Mouse (Mus musculus) c-Kit-positive CD71-positive TER-119-negative erythroid progenitor cells, embryonic 14.5 days (primary cell): ENCODE results near the gene Myo5c.
A peak's percentile ranks its signal among the peaks of the same experiment; 100 is the strongest.

Source experiments
- DNase-seq: peaks from one replicate; pipeline ENCODE4 v3.0.0-alpha.2; 2013; ENCODE audit warnings: low read depth

The Myo5c gene

GRCm38 (mm10) chr9:75282179-75282578 is 50.4 kb downstream of the Myo5c start:
- no peak for DNase-seq

- peak; percentile 28 for DNase-seq
Observed at GRCm38 (mm10) chr9:75282830-75283229, 51.0 kb downstream of the Myo5c start.

GRCm38 (mm10) chr9:75283636-75284035 is 51.8 kb downstream of the Myo5c start:
- no peak for DNase-seq

GRCm38 (mm10) chr9:75285363-75285762 is 53.5 kb downstream of the Myo5c start:
- DNase-seq, result no peak

- no peak for DNase-seq
Observed at GRCm38 (mm10) chr9:75287636-75288035, 55.8 kb downstream of the Myo5c start.

GRCm38 (mm10) chr9:75289545-75289944 is 57.7 kb downstream of the Myo5c start:
- DNase-seq, result peak; percentile 27

- peak; percentile 40 for DNase-seq
Observed at GRCm38 (mm10) chr9:75299342-75299741, 67.5 kb downstream of the Myo5c start.

- no peak for DNase-seq
Observed at GRCm38 (mm10) chr9:75303033-75303432, 71.2 kb downstream of the Myo5c start.

GRCm38 (mm10) chr9:75303701-75304261 is 72.0 kb downstream of the Myo5c start:
- no peak for DNase-seq

- no peak for DNase-seq
Observed at GRCm38 (mm10) chr9:75304286-75304685, 72.5 kb downstream of the Myo5c start.

- no peak for DNase-seq
Observed at GRCm38 (mm10) chr9:75306126-75306898, 74.5 kb downstream of the Myo5c start, which contains the start of gene Gnb5. Gene Gnb5, plus strand, starts transcription at chr9:75306288.

- no peak for DNase-seq
Observed at GRCm38 (mm10) chr9:75307015-75307414, 75.2 kb downstream of the Myo5c start.

- DNase-seq, result no peak
Observed at GRCm38 (mm10) chr9:75308621-75309020, 76.8 kb downstream of the Myo5c start.

- peak; percentile 60 for DNase-seq
Observed at GRCm38 (mm10) chr9:75312008-75312407, 80.2 kb downstream of the Myo5c start.

GRCm38 (mm10) chr9:75313138-75313831 is 81.5 kb downstream of the Myo5c start:
- DNase-seq, result no peak

- DNase-seq, result peak; percentile 38
Observed at GRCm38 (mm10) chr9:75313832-75314516, 82.2 kb downstream of the Myo5c start.

- DNase-seq, result no peak
Observed at GRCm38 (mm10) chr9:75314517-75315105, 82.8 kb downstream of the Myo5c start.

GRCm38 (mm10) chr9:75315238-75315637 is 83.4 kb downstream of the Myo5c start:
- DNase-seq, result no peak

GRCm38 (mm10) chr9:75316771-75317170 is 85.0 kb downstream of the Myo5c start:
- no peak for DNase-seq

GRCm38 (mm10) chr9:75318196-75318595 is 86.4 kb downstream of the Myo5c start:
- DNase-seq, result no peak

GRCm38 (mm10) chr9:75319365-75319764 is 87.5 kb downstream of the Myo5c start:
- no peak for DNase-seq
